Mouse (Mus musculus) thymus, adult 2 months (tissue): ENCODE data around the gene Gm44502. TPM values are rescaled to one million over a fixed set of nuclear protein-coding genes. Genes with fewer than 3 reads are reported as not detected.

ENCODE experiments used
- DNase-seq: peaks from one replicate; pipeline ENCODE4 v3.0.0; 2021
- H3K27ac ChIP-seq: fragments of 200-500 bp; 2 replicates; pipeline ENCODE4 v1.5.1; 2012; ENCODE audit warnings: low read length, control low read depth; ENCODE audit not compliant: control insufficient read depth, insufficient read depth
- H3K27me3 ChIP-seq: fragments of 200-500 bp; 2 replicates; pipeline ENCODE4 v1.6.1; 2012; ENCODE audit warnings: mild to moderate bottlenecking, low read length, moderate library complexity, mixed read lengths; ENCODE audit not compliant: control insufficient read depth, insufficient read depth
- H3K36me3 ChIP-seq: fragments of 200-500 bp; 2 replicates; pipeline ENCODE4 v1.6.1; 2012; ENCODE audit warnings: mild to moderate bottlenecking, low read length, moderate library complexity; ENCODE audit not compliant: control insufficient read depth, insufficient read depth
- H3K4me1 ChIP-seq: fragments of 200-500 bp; replicated peaks from 2 replicates; pipeline ENCODE4 v1.6.1; 2012; ENCODE audit warnings: low read length; ENCODE audit not compliant: control insufficient read depth, insufficient read depth
- H3K4me3 ChIP-seq: fragments of 200-500 bp; 2 replicates; pipeline ENCODE4 v1.5.1; 2012; ENCODE audit warnings: mild to moderate bottlenecking, low read length, control low read depth, moderate library complexity; ENCODE audit not compliant: control insufficient read depth, insufficient read depth
- CTCF ChIP-seq: fragments of 200-500 bp; IDR thresholded peaks from 2 replicates; pipeline ENCODE4 v1.5.1; 2012; ENCODE audit warnings: mild to moderate bottlenecking, control low read depth, low read length, moderate library complexity, borderline replicate concordance; ENCODE audit not compliant: control insufficient read depth, poor library complexity, insufficient read depth; ENCODE audit errors: extremely low read depth
- POLR2A ChIP-seq: fragments of 200-500 bp; IDR thresholded peaks from 2 replicates; pipeline ENCODE4 v1.6.1; 2012; ENCODE audit warnings: mild to moderate bottlenecking, low read length, control low read depth, moderate library complexity; ENCODE audit not compliant: control insufficient read depth, poor library complexity, insufficient read depth; ENCODE audit errors: extremely low read depth
- WGBS: fragments of 180-500 bp; shearing (Covaris S2); methylation state at CpG from one replicate; pipeline ENCODE4 v1.1.7; 2018; 5-methylcytosine and 5-hydroxymethylcytosine counted together
- polyA plus RNA-seq: library from polyadenylated mRNA; depleted of rRNA; stranded (reverse); fragments of >200 nt; gene quantifications from 2 replicates; pipeline ENCODE4 v1.2.3, GENCODE M21; 2012

Gm44502 gene
- polyA plus RNA-seq, 1 experiment: 3.2 TPM

GRCm38 (mm10) chr15:89399716-89400115 lies 29.8 kb downstream of the Gm44502 start:
- no peaks in the 10 kb centered on the region for H3K36me3 ChIP-seq
- no peak for DNase-seq
- H3K4me3 ChIP-seq: no peak overlapping the region
- 83% methylated on average over 1 of the region's 1 CpGs for WGBS
- no peak overlapping the region for H3K27ac ChIP-seq
- no peaks in the 10 kb centered on the region for H3K27me3 ChIP-seq
- no peaks in the 10 kb centered on the region for H3K4me1 ChIP-seq
- TF ChIP-seq CTCF: no peak
- TF ChIP-seq POLR2A: no peak

GRCm38 (mm10) chr15:89398146-89398545 lies 31.4 kb downstream of the Gm44502 start:
- H3K36me3 ChIP-seq: no peaks in the 10 kb centered on the region
- H3K4me1 ChIP-seq: no peaks in the 10 kb centered on the region
- 99% methylated on average over 2 of the region's 2 CpGs for WGBS
- TF ChIP-seq POLR2A: no peak
- TF ChIP-seq CTCF: no peak
- no peak for DNase-seq
- no peak overlapping the region for H3K27ac ChIP-seq
- no peak overlapping the region for H3K4me3 ChIP-seq
- H3K27me3 ChIP-seq: no peaks in the 10 kb centered on the region

- H3K4me1 ChIP-seq: no peaks in the 10 kb centered on the region
- DNase-seq: no peak
- no peak overlapping the region for H3K27ac ChIP-seq
- TF ChIP-seq CTCF (no peak), POLR2A (no peak)
- H3K36me3 ChIP-seq: no peaks in the 10 kb centered on the region
- 95% methylated on average over 4 of the region's 4 CpGs for WGBS
- no peaks in the 10 kb centered on the region for H3K27me3 ChIP-seq
- H3K4me3 ChIP-seq: no peak overlapping the region
Observed at GRCm38 (mm10) chr15:89396883-89397282, 32.6 kb downstream of the Gm44502 start.

DNA sequence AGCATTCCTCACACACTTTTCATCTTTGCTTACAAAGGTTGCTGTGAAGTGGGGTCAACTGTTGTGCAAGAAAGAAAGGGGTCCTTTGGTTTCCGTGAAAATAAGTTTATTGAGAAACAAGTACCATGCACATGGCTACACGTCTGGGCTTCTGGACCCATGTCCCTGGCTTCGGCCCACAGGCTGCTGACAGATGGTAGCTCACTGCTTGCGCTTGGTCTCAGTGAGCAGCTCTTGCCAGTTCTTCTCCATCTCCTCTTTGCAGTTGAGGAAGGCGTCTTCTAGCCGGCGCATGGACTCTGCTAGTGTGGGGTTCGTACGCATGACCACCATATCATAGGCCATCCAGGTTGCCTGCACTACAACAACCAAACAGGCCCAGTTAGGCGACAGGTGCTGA lies 39.4 kb downstream of the Gm44502 start:
- 97% methylated on average over 10 of the region's 10 CpGs for WGBS
- no peaks in the 10 kb centered on the region for H3K27me3 ChIP-seq

GRCm38 (mm10) chr15:89387127-89387526 lies 42.4 kb downstream of the Gm44502 start:
- H3K27ac ChIP-seq: no peak overlapping the region
- WGBS: 5% methylated on average over 12 of the region's 12 CpGs
- peak; percentile 63 for DNase-seq
- H3K27me3 ChIP-seq: no peaks in the 10 kb centered on the region
- peaks cover 13% of the 10 kb centered on the region for H3K4me1 ChIP-seq
- H3K4me3 ChIP-seq: no peak overlapping the region
- no peak for TF ChIP-seq POLR2A
- H3K36me3 ChIP-seq: no peaks in the 10 kb centered on the region

More for the DNA sequence above, 39.4 kb downstream of the Gm44502 start:
- Histone ChIP-seq H3K4me1 (peaks cover 13% of the 10 kb centered on the region), H3K27ac (no peak overlapping the region), H3K36me3 (no peaks in the 10 kb centered on the region), H3K4me3 (no peak overlapping the region)
- no peak for TF ChIP-seq CTCF
- no peak for TF ChIP-seq POLR2A
- DNase-seq: no peak

DNA sequence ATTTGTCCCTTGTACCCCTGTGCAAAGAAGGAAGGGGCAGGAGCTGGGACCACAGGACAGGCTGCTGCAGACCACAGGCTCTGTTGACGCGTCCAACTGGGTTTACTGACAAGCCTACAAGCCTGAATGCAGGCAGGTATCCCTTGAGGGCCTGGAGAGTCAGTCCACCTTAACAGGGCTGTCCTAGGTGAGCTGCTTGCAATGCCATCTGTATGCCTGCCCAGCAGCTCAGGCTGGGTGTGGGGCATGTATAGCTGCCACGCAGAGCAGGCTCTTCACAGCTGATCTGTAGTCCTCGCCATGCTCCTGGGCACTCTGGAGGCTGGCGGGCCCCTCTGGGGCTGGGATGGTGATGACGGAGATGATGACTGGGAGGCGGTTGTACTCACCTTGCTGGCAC lies 44.9 kb downstream of the Gm44502 start, which contains the start of gene Klhdc7b:
TSS of gene Klhdc7b (plus strand) at position 301 of the 400 bp plus-strand sequence.
- Histone ChIP-seq H3K27me3 (no peaks in the 10 kb centered on the region), H3K27ac (no peak within 1 kb of the TSS), H3K36me3 (no peaks in the 10 kb centered on the region), H3K4me3 (no peak within 1 kb of the TSS), H3K4me1 (peaks cover 14% of the 10 kb centered on the region)
- TF ChIP-seq POLR2A: no peak
- no peak for TF ChIP-seq CTCF
- 97% methylated on average over 7 of the region's 7 CpGs for WGBS
- DNase-seq: no peak

DNA sequence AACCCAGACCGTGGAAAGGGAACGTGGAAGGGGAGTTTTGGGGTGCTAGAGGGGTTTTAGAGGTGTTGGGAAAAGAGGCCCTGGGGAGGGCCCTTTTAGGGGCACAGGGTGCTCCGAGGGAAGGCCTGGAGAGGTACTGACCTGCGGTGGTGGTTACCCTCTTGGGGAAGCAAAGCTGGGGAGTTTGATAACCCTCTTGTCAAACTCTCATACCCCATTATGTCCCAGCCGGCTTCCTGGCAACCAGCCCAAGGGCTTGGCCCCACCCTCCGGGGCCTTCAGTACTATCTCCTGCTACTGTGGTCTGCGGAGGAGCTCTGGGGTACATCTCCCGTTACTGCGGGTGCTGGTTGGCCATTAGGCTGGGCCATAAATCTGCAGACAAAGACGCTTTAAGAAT lies 50.1 kb downstream of the Gm44502 start:
- Histone ChIP-seq H3K27ac (no peak overlapping the region), H3K27me3 (no peaks in the 10 kb centered on the region), H3K36me3 (no peaks in the 10 kb centered on the region), H3K4me1 (peaks cover 24% of the 10 kb centered on the region), H3K4me3 (peak overlapping the region; percentile 72)
- no peak for TF ChIP-seq POLR2A
- TF ChIP-seq CTCF: no peak
- WGBS: 4% methylated on average over 10 of the region's 10 CpGs
- peak; percentile 38 for DNase-seq
